Mouse (Mus musculus): ENCODE measurements around the gene Aacs.

GRCm38 (mm10) chr5:125477533-125477932 lies 1.9 kb downstream of the Aacs start:
- TF ChIP-seq POLR2A (IDR thresholded peaks at IDR 0.05; ENCODE audit: low read depth, low read length), result no peak
- no peak for TF ChIP-seq CTCF (IDR thresholded peaks at IDR 0.05; ENCODE audit: extremely low read depth, insufficient read length, insufficient replicate concordance, low read depth, low read length)
